Mouse (Mus musculus): ENCODE results near the gene Aif1l. TPM values are rescaled to one million over a fixed set of nuclear protein-coding genes. Genes with fewer than 3 reads are reported as not detected.

Aif1l gene
- polyA plus RNA-seq, 1 experiment, result 31.2 TPM

- TF ChIP-seq POLR2A (IDR thresholded peaks at IDR 0.05; ENCODE audit: borderline replicate concordance, extremely low read depth, insufficient read depth, insufficient read length, poor library complexity, severe bottlenecking) (no peak), CTCF (IDR thresholded peaks at IDR 0.05; ENCODE audit: borderline replicate concordance, extremely low read depth, insufficient read depth, insufficient read length) (no peak)
- DNase-seq (ENCODE audit: low read depth), result no peak
Measured at GRCm38 (mm10) chr2:31923645-31924044, 26.3 kb upstream of the Aif1l start.

GRCm38 (mm10) chr2:31924811-31925210 is 25.1 kb upstream of the Aif1l start:
- TF ChIP-seq CTCF (IDR thresholded peaks at IDR 0.05; ENCODE audit: borderline replicate concordance, extremely low read depth, insufficient read depth, insufficient read length) (no peak), POLR2A (IDR thresholded peaks at IDR 0.05; ENCODE audit: borderline replicate concordance, extremely low read depth, insufficient read depth, insufficient read length, poor library complexity, severe bottlenecking) (no peak)
- no peak for DNase-seq (ENCODE audit: low read depth)

- no peak for DNase-seq (ENCODE audit: low read depth)
- no peak for TF ChIP-seq POLR2A (IDR thresholded peaks at IDR 0.05; ENCODE audit: borderline replicate concordance, extremely low read depth, insufficient read depth, insufficient read length, poor library complexity, severe bottlenecking)
- no peak for TF ChIP-seq CTCF (IDR thresholded peaks at IDR 0.05; ENCODE audit: borderline replicate concordance, extremely low read depth, insufficient read depth, insufficient read length)
Measured at GRCm38 (mm10) chr2:31925936-31926335, 24.0 kb upstream of the Aif1l start.

DNA sequence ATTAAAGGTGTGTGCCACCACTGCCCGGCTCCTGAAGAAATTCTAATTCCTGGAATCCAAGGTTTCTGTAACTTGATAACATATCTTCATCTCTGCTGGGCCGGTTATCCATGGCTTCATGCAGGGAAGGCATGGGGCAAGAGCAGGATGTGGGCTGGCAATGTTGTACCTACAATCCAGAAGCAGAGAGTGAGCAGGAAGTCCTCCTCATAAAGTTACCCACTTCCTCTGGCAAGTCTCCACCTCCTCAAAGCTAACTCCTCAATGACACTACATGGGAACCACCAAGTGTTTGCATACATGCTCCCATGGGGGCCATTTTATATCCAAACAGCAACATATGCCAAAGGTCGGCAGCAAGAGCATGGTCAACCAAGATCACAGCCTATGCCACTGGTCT is 20.3 kb upstream of the Aif1l start:
- TF ChIP-seq CTCF (IDR thresholded peaks at IDR 0.05; ENCODE audit: borderline replicate concordance, extremely low read depth, insufficient read depth, insufficient read length), result no peak
- TF ChIP-seq POLR2A (IDR thresholded peaks at IDR 0.05; ENCODE audit: borderline replicate concordance, extremely low read depth, insufficient read depth, insufficient read length, poor library complexity, severe bottlenecking), result no peak

DNA sequence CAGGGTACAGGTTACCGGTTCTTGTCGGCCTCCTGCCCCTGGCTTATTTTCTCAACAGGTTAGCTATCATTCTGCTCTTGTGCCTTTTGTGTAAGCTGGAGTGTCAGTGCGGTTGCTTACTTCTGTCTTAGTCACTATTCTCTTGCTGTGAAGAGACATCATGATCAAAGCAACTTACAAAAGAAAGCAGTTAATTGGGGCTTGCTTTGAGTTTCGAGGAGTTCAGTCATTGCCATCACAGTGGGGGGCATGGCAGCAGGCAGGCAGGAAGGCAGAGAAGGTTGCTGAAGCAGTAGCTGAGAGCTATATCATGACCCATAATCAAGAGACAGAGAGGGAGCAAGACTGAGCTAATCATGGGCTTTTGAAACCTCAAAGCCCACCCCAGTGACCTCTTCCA is 15.4 kb upstream of the Aif1l start:
- TF ChIP-seq POLR2A (IDR thresholded peaks at IDR 0.05; ENCODE audit: borderline replicate concordance, extremely low read depth, insufficient read depth, insufficient read length, poor library complexity, severe bottlenecking) (no peak), CTCF (IDR thresholded peaks at IDR 0.05; ENCODE audit: borderline replicate concordance, extremely low read depth, insufficient read depth, insufficient read length) (no peak)
- DNase-seq (ENCODE audit: low read depth), result peak; percentile 41

More for the DNA sequence above, 20.3 kb upstream of the Aif1l start:
- DNase-seq (ENCODE audit: low read depth), result no peak

- no peak for DNase-seq (ENCODE audit: low read depth)
- TF ChIP-seq POLR2A (IDR thresholded peaks at IDR 0.05; ENCODE audit: borderline replicate concordance, extremely low read depth, insufficient read depth, insufficient read length, poor library complexity, severe bottlenecking) (no peak), CTCF (IDR thresholded peaks at IDR 0.05; ENCODE audit: borderline replicate concordance, extremely low read depth, insufficient read depth, insufficient read length) (no peak)
Measured at GRCm38 (mm10) chr2:31935054-31935453, 14.9 kb upstream of the Aif1l start.

GRCm38 (mm10) chr2:31938298-31938697 is 11.6 kb upstream of the Aif1l start:
- no peak for TF ChIP-seq CTCF (IDR thresholded peaks at IDR 0.05; ENCODE audit: borderline replicate concordance, extremely low read depth, insufficient read depth, insufficient read length)
- no peak for TF ChIP-seq POLR2A (IDR thresholded peaks at IDR 0.05; ENCODE audit: borderline replicate concordance, extremely low read depth, insufficient read depth, insufficient read length, poor library complexity, severe bottlenecking)
- DNase-seq (ENCODE audit: low read depth), result no peak

DNA sequence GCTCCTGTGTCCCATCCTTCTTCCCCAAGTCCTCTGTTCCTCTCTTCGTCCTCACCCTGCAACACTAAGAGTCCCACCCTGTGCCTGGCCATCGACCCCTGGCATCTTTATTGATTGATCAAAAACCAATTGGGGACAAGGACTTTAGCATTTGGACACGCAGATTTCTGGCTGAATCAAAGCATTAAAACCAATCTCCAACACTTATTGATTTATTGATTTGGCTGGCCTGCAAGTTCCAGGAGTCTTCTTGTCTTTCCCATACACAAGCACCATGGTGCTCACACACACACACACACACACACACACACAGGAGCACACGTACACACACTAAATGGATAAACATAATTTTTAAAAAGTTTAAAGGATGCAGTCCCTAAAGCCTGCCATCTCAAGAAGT is 6.9 kb upstream of the Aif1l start:
- TF ChIP-seq CTCF (IDR thresholded peaks at IDR 0.05; ENCODE audit: borderline replicate concordance, extremely low read depth, insufficient read depth, insufficient read length) (no peak), POLR2A (IDR thresholded peaks at IDR 0.05; ENCODE audit: borderline replicate concordance, extremely low read depth, insufficient read depth, insufficient read length, poor library complexity, severe bottlenecking) (no peak)

DNA sequence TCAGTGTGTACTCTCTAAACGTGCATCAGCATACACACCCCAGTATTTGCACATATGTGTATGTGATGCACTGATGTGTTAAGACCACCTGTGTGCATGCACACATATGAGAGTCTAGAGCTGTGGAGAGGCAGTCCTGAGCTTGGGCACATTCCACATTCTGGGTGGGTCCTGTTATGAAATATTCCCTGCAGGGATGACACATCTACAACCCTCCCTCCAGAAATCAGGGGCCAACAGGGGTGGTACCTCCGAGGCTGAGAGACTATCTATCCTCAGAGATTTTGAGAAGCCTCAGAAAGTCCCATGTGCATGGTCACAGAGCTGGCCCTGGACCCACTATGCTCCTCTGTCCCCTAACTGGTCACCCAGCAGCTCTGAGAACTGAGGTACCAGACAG is 4.4 kb upstream of the Aif1l start:
- TF ChIP-seq CTCF (IDR thresholded peaks at IDR 0.05; ENCODE audit: borderline replicate concordance, extremely low read depth, insufficient read depth, insufficient read length), result no peak
- TF ChIP-seq POLR2A (IDR thresholded peaks at IDR 0.05; ENCODE audit: borderline replicate concordance, extremely low read depth, insufficient read depth, insufficient read length, poor library complexity, severe bottlenecking), result no peak

More for the DNA sequence above, 6.9 kb upstream of the Aif1l start:
- no peak for DNase-seq (ENCODE audit: low read depth)

GRCm38 (mm10) chr2:31948392-31948791 is 1.5 kb upstream of the Aif1l start:
- no peak for DNase-seq (ENCODE audit: low read depth)
- TF ChIP-seq CTCF (IDR thresholded peaks at IDR 0.05; ENCODE audit: borderline replicate concordance, extremely low read depth, insufficient read depth, insufficient read length), result no peak
- no peak for TF ChIP-seq POLR2A (IDR thresholded peaks at IDR 0.05; ENCODE audit: borderline replicate concordance, extremely low read depth, insufficient read depth, insufficient read length, poor library complexity, severe bottlenecking)

More for the DNA sequence above, 4.4 kb upstream of the Aif1l start:
- DNase-seq (ENCODE audit: low read depth), result no peak

- TF ChIP-seq CTCF (IDR thresholded peaks at IDR 0.05; ENCODE audit: borderline replicate concordance, extremely low read depth, insufficient read depth, insufficient read length), result no peak
- TF ChIP-seq POLR2A (IDR thresholded peaks at IDR 0.05; ENCODE audit: borderline replicate concordance, extremely low read depth, insufficient read depth, insufficient read length, poor library complexity, severe bottlenecking), result no peak
- DNase-seq (ENCODE audit: low read depth), result no peak
Measured at GRCm38 (mm10) chr2:31948801-31949200, 1.1 kb upstream of the Aif1l start.

DNA sequence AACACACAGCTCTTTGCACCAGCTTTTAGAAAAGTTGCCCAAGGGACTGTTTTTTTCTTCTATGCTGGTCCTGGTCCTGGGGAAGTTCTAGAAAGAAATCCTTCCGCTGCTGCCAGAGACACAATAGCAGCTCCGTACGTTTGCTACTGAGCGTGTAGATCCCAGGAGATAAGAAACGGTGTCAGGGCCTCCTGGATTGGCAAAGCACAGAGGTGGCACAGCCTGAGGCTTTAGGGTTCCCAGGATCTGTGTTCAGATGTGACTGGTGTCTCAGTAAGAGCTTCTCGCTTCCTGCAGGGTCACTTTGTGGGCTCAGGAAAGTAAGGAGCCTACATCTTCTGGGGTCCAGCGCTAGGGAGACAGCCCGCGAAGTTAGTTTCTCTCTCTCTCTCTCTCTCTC is 1.0 kb downstream of the Aif1l start:
- DNase-seq (ENCODE audit: low read depth), result peak; percentile 47
- TF ChIP-seq POLR2A (IDR thresholded peaks at IDR 0.05; ENCODE audit: borderline replicate concordance, extremely low read depth, insufficient read depth, insufficient read length, poor library complexity, severe bottlenecking), result no peak
- TF ChIP-seq CTCF (IDR thresholded peaks at IDR 0.05; ENCODE audit: borderline replicate concordance, extremely low read depth, insufficient read depth, insufficient read length), result no peak
